Mouse (Mus musculus): ENCODE results near the gene Ciz1. TPM values are rescaled to one million over a fixed set of nuclear protein-coding genes. Genes with fewer than 3 reads are reported as not detected.
A peak's percentile ranks its signal among the peaks of the same experiment; 100 is the strongest.

The Ciz1 gene
- polyA plus RNA-seq, 1 experiment from 2014 or later: 55.4 TPM

Small RNAs within 50 kb of the gene (microRNA-seq; reads per million reads assigned to microRNA genes)
- 2.3 reads per million, percentile 2 among the genes with 10 or more reads in this experiment for gene Gm23363
- gene Mir199b: 2,160 reads per million, percentile 82 among the genes with 10 or more reads in this experiment

Other genes starting within 250 kb of the Ciz1 start
- gene Prrc2b, start 201.2 kb upstream of the Ciz1 start, polyA plus RNA-seq (2016; fragmentation: Nextera tagmentation; extraction: Ambion mirVana): 69.2 and 89.9 TPM in 2 replicates
- gene Pomt1, start 115.7 kb upstream of the Ciz1 start, polyA plus RNA-seq (2016; fragmentation: Nextera tagmentation; extraction: Ambion mirVana): 26.8 and 29.4 TPM in 2 replicates
- 64.8 and 65.3 TPM in 2 replicates for gene Uck1, start 92.2 kb upstream of the Ciz1 start, polyA plus RNA-seq (2016; fragmentation: Nextera tagmentation; extraction: Ambion mirVana)
- 24.9 and 28.4 TPM in 2 replicates for gene Golga2, start 64.9 kb upstream of the Ciz1 start, polyA plus RNA-seq (2016; fragmentation: Nextera tagmentation; extraction: Ambion mirVana)
- 368 and 439 TPM in 2 replicates for gene Swi5, start 64.3 kb upstream of the Ciz1 start, polyA plus RNA-seq (2016; fragmentation: Nextera tagmentation; extraction: Ambion mirVana)
- 38.8 and 46.8 TPM in 2 replicates for gene Dnm1, start 1.0 kb downstream of the Ciz1 start, polyA plus RNA-seq (2016; fragmentation: Nextera tagmentation; extraction: Ambion mirVana)
- gene 1110008P14Rik, start 29.6 kb downstream of the Ciz1 start, polyA plus RNA-seq (2016; fragmentation: Nextera tagmentation; extraction: Ambion mirVana): 44.3 and 45.8 TPM in 2 replicates
- 0.95 TPM in 1 of 2 replicates, not detected in the other for gene Lcn2, start 35.9 kb downstream of the Ciz1 start, polyA plus RNA-seq (2016; fragmentation: Nextera tagmentation; extraction: Ambion mirVana)
- 32.2 and 36.7 TPM in 2 replicates for gene Ptges2, start 43.6 kb downstream of the Ciz1 start, polyA plus RNA-seq (2016; fragmentation: Nextera tagmentation; extraction: Ambion mirVana)
- gene Naif1, start 98.1 kb downstream of the Ciz1 start, polyA plus RNA-seq (2016; fragmentation: Nextera tagmentation; extraction: Ambion mirVana): 5.1 and 5.6 TPM in 2 replicates
- 26.0 and 28.3 TPM in 2 replicates for gene Slc25a25, start 99.1 kb downstream of the Ciz1 start, polyA plus RNA-seq (2016; fragmentation: Nextera tagmentation; extraction: Ambion mirVana)
- 12.3 and 16.0 TPM in 2 replicates for gene Fam102a, start 183.0 kb downstream of the Ciz1 start, polyA plus RNA-seq (2016; fragmentation: Nextera tagmentation; extraction: Ambion mirVana)
- gene Dpm2, start 218.5 kb downstream of the Ciz1 start, polyA plus RNA-seq (2016; fragmentation: Nextera tagmentation; extraction: Ambion mirVana): 99.3 and 99.7 TPM in 2 replicates
- gene Pip5kl1, start 222.5 kb downstream of the Ciz1 start, polyA plus RNA-seq (2016; fragmentation: Nextera tagmentation; extraction: Ambion mirVana): 3.9 and 5.4 TPM in 2 replicates
- gene 9430097D07Rik, start 223.4 kb downstream of the Ciz1 start, polyA plus RNA-seq (2016; fragmentation: Nextera tagmentation; extraction: Ambion mirVana): 0.55 TPM in 1 of 2 replicates, not detected in the other
- gene St6galnac4, start 234.8 kb downstream of the Ciz1 start, polyA plus RNA-seq (2016; fragmentation: Nextera tagmentation; extraction: Ambion mirVana): 29.8 and 29.9 TPM in 2 replicates
- 23.4 and 23.7 TPM in 2 replicates for gene St6galnac6, start 247.4 kb downstream of the Ciz1 start, polyA plus RNA-seq (2016; fragmentation: Nextera tagmentation; extraction: Ambion mirVana)

All from limb, embryonic 12.5 days (tissue).